Mouse (Mus musculus) heart, adult 2 months (tissue): ENCODE results near the gene Cyp2d12. TPM values are rescaled to one million over a fixed set of nuclear protein-coding genes. Genes with fewer than 3 reads are reported as not detected.
A peak's percentile ranks its signal among the peaks of the same experiment; 100 is the strongest.
"Not testable (repeated sequence)": the region's sequence is repeated elsewhere in the genome, so short reads cannot be mapped to it uniquely, and the experiment has no call there.

Experiments used
- DNase-seq, 2 experiments: peaks; one replicate each; pipeline ENCODE4 v3.0.0; 2021
- H3K27ac ChIP-seq: fragments of 200-600 bp; 2 replicates; pipeline ENCODE4 v1.8.1; 2022
- H3K27me3 ChIP-seq: fragments of 200-500 bp; 2 replicates; pipeline ENCODE4 v1.6.1; 2012; ENCODE audit warnings: mild to moderate bottlenecking, low read length, inconsistent platforms, mixed read lengths; ENCODE audit not compliant: control insufficient read depth, insufficient read depth
- H3K36me3 ChIP-seq: fragments of 200-500 bp; 2 replicates; pipeline ENCODE4 v1.6.1; 2012; ENCODE audit warnings: low read length, inconsistent platforms; ENCODE audit not compliant: control insufficient read depth, insufficient read depth
- H3K4me1 ChIP-seq: fragments of 200-500 bp; 2 replicates; pipeline ENCODE4 v1.6.1; 2011; ENCODE audit warnings: low read length; ENCODE audit not compliant: control insufficient read depth, insufficient read depth
- H3K4me3 ChIP-seq: fragments of 200-600 bp; 2 replicates; pipeline ENCODE4 v1.8.1; 2022
- H3K79me2 ChIP-seq: fragments of 200-500 bp; replicated peaks from 2 replicates; pipeline ENCODE4 v1.6.1; 2012; ENCODE audit warnings: mild to moderate bottlenecking, inconsistent platforms, low read length, moderate library complexity, mixed read lengths; ENCODE audit not compliant: control insufficient read depth, insufficient read depth
- H3K9ac ChIP-seq: fragments of 200-500 bp; 2 replicates; pipeline ENCODE4 v1.6.1; 2012; ENCODE audit warnings: low read depth, mild to moderate bottlenecking, control low read depth, inconsistent platforms, low read length, mixed read lengths
- CTCF ChIP-seq: fragments of 200-600 bp; IDR thresholded peaks from 2 replicates; pipeline ENCODE4 v1.8.1; 2022; ENCODE audit warnings: antibody characterized with exemption, mild to moderate bottlenecking, moderate library complexity
- EP300 ChIP-seq: fragments of 200-500 bp; IDR thresholded peaks from 2 replicates; pipeline ENCODE4 v1.6.1; 2011; ENCODE audit warnings: low read depth, low read length, control low read depth; ENCODE audit not compliant: insufficient read depth
- POLR2A ChIP-seq: fragments of 200-500 bp; IDR thresholded peaks from 2 replicates; pipeline ENCODE4 v1.6.1; 2011; ENCODE audit warnings: mild to moderate bottlenecking, low read depth, low read length, control low read depth; ENCODE audit not compliant: insufficient read depth
- WGBS: fragments of 180-500 bp; shearing (Covaris S2); methylation state at CpG from one replicate; pipeline ENCODE4 v1.1.7; 2018; 5-methylcytosine and 5-hydroxymethylcytosine counted together
- intact Hi-C: fragments of 180-260 bp; cut with DNase I; formaldehyde crosslinking; loops from one replicate; pipeline ENCODE4 v1.15.1; 2025
- long read RNA-seq: library from polyadenylated mRNA; stranded (forward); transcript quantifications from one replicate; pipeline ENCODE4 v2.0.0, GENCODE M21; 2021
- polyA plus RNA-seq: library from polyadenylated mRNA; depleted of rRNA; stranded (reverse); fragments of >200 nt; gene quantifications from 2 replicates; pipeline ENCODE4 v1.2.3, GENCODE M21; 2012; rRNA removed
- total RNA-seq, 2 experiments: library from RNA; stranded (reverse); gene quantifications; 2 replicates each; pipeline ENCODE4 v1.2.3; 2021

Gene Cyp2d12
- total RNA-seq (not detected), polyA plus RNA-seq (not detected in 2 replicates)
- long read RNA-seq: 0 reads

DNA sequence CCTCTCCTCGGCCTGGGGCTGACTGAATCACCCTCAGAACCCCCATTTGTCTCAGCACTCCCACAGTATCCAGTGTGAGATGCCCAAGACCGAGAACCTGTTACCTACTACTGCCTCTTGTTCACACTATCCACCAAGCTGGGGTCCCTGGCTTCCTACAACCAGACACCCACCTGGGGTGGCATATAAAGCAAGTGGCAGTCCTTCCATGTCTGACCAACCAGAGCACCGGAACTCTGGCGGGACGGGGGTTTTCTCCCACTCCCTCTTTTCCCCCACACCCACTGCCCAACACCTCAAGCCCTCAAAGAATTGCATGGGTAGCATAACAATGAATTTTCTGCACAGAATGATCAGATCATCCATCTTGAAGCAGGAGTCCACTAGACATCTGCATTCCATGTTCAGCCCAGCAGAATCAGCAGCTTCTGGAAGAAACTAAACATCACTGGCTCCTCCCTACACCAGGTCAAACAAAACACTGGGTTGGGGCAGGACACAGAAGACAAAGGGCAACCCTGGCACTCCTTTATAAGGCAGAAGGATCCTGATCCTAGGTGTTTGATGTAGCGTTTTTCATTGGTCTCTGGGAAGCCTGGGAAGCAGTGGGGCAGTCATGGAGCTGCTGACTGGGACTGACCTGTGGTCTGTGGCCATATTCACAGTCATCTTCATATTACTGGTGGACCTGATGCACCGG lies at the start of gene Cyp2d12:
TSS of gene Cyp2d12 (plus strand) at position 542 of the 700 bp plus-strand sequence.
- no peaks in the 10 kb centered on the region for H3K79me2 ChIP-seq
- intact Hi-C loops: no loop called here
- 73% methylated on average over 7 of the region's 7 CpGs for WGBS

DNA sequence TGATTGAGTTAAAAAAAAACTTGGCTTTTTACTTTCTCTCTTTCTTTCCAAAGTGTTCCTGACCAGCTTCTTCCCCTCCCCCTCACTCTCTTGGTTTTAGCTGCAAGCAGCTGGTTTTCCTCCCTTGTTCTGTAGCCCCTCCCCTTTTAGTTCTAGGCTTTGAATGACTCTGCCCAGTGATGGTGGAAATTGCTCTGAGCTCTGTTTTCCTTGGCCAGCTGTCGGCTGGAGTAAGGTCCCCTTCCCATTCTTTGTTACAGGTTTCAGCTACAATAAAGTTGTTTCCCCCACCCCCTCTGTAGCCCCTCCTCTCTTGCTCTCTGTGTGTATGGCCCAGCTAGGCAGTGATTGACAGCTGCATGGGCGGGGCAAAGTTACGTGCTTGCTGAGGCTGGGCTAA lies 47.9 kb upstream of the Cyp2d12 start:
- DNase-seq: no peak
- TF ChIP-seq CTCF (no peak), EP300 (no peak), POLR2A (no peak)
- intact Hi-C loops: no loop called here
- Histone ChIP-seq H3K9ac (no peak overlapping the region), H3K27ac (no peak overlapping the region), H3K79me2 (no peaks in the 10 kb centered on the region), H3K27me3 (no peaks in the 10 kb centered on the region), H3K36me3 (no peaks in the 10 kb centered on the region), H3K4me1 (no peaks in the 10 kb centered on the region), H3K4me3 (no peak overlapping the region)
- WGBS: 60% methylated on average over 3 of the region's 3 CpGs

More for the DNA sequence above, at the start of gene Cyp2d12:
- no peak within 1 kb of the TSS for H3K9ac ChIP-seq
- TF ChIP-seq EP300 (no peak), POLR2A (no peak), CTCF (no peak)
- H3K27me3 ChIP-seq: no peaks in the 10 kb centered on the region
- DNase-seq: no peak
- no peak within 1 kb of the TSS for H3K4me3 ChIP-seq
- no peaks in the 10 kb centered on the region for H3K4me1 ChIP-seq
- no peak within 1 kb of the TSS for H3K27ac ChIP-seq
- no peaks in the 10 kb centered on the region for H3K36me3 ChIP-seq

DNA sequence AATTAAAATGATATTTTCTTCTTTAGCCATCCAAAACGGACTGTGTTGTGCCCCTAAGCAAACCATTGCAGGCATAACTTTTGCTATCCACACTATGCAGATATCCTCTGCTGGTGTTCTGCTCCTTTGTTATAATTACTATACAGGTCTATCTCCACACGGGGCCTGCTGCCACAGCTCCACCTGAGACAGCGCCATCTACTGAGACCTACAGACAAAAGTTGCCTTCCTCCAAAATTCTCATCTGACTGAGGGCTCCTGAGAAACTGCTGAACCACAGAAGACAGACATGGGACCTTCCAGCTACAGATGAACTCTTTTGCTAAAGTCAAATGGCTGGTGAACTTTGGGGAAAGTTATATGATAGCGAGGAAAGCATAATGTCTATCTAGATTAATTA lies 47.1 kb upstream of the Cyp2d12 start:
- 0 out of 2 replicates have a peak, but pooled peaks have one; percentile 12 for TF ChIP-seq CTCF
- DNase-seq, H3K4me1 ChIP-seq, H3K79me2 ChIP-seq, H3K4me3 ChIP-seq, H3K27me3 ChIP-seq, intact Hi-C loops, H3K36me3 ChIP-seq, H3K9ac ChIP-seq, H3K27ac ChIP-seq: not testable (repeated sequence)
- WGBS: 43% methylated on average over 4 of the region's 4 CpGs

DNA sequence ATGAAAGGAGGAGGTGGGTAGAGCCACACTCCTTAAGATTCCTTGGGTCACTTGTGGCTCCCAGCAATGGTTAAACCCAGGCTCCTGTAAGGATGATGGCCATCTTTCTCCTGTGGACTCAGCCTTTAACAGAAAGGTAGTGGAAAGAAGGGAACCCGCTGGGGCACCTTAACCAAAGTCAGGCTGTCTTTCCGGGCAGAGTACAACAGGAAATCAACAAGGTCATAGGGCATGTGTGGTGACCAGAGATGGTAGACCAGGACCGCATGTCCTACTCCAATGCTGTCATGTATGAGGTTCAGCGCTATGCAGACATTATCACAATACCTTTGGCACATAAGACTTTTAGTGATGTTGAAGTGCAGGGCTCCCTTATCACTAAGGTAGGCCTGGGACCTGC lies 45.4 kb upstream of the Cyp2d12 start:
- intact Hi-C loops, DNase-seq, H3K4me3 ChIP-seq, H3K36me3 ChIP-seq, H3K27me3 ChIP-seq, H3K79me2 ChIP-seq, H3K27ac ChIP-seq, H3K4me1 ChIP-seq, H3K9ac ChIP-seq: not testable (repeated sequence)
- WGBS: 60% methylated on average over 4 of the region's 4 CpGs

DNA sequence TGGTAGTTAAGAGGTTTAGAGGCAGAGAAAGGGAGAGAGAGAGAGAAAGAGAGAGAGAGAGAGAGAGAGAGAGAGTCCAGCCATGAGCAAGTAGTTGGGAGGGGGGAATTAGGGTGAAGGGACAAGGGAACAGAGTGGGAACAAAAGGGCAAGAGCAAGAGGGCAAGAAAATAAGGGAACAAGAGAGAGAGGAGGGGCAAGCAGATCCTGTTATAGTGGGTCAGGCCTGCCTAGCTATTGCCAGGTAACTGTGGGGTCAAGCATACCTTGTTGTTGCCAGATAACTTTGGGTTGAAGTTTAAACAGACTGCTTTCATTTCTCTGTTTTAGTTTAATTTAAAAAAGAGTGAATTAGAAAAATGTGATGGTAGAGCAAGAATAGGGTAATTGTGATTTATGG lies 44.4 kb upstream of the Cyp2d12 start:
- H3K36me3 ChIP-seq, H3K9ac ChIP-seq, H3K27ac ChIP-seq, H3K4me1 ChIP-seq, H3K27me3 ChIP-seq, intact Hi-C loops, H3K79me2 ChIP-seq, H3K4me3 ChIP-seq, DNase-seq: not testable (repeated sequence)

DNA sequence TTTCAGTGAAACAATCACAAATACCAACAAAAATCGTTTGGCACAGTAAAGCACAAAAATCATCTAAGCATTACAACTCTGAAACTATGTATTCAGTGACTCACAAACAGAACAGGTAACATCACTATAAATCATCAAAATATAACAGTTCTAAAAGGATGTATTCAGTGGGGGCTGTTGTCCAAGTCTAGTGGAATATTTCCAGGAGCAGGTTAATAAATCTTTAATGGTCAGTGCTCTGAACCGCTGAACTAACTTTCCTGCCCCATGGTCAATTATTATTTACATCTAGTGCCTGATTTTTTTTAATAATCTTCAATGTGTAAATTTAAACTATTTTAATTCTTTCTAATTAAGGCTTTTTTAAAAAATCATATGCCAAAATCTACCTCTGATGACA lies 42.8 kb upstream of the Cyp2d12 start:
- H3K9ac ChIP-seq, intact Hi-C loops, H3K4me1 ChIP-seq, DNase-seq, H3K79me2 ChIP-seq, H3K27ac ChIP-seq, H3K36me3 ChIP-seq, H3K4me3 ChIP-seq, H3K27me3 ChIP-seq: not testable (repeated sequence)
- 57% methylated on average over 2 of the region's 2 CpGs for WGBS

DNA sequence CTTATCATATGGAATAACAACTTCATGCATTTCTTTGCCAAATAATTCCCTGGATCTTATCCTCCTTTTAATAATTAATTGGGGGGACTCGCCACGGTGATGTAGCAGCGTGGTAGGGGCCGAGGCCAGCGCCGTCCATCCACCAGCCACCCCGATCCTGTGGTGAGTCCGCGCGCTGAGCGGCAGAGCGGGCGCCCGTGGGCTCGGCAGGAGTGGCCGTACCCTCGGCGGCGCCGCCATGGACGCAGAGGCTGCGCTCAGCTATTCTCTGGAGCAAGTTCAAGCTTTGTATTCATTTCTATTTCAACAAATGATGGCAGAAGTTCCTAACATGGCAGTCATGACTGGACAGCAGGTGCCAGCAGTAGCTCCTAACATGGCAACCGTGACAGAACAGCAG lies 38.7 kb upstream of the Cyp2d12 start:
- H3K27me3 ChIP-seq, DNase-seq, intact Hi-C loops, H3K4me1 ChIP-seq, H3K79me2 ChIP-seq, H3K9ac ChIP-seq, H3K4me3 ChIP-seq, H3K36me3 ChIP-seq, H3K27ac ChIP-seq: not testable (repeated sequence)
- WGBS: 84% methylated on average over 23 of the region's 23 CpGs

DNA sequence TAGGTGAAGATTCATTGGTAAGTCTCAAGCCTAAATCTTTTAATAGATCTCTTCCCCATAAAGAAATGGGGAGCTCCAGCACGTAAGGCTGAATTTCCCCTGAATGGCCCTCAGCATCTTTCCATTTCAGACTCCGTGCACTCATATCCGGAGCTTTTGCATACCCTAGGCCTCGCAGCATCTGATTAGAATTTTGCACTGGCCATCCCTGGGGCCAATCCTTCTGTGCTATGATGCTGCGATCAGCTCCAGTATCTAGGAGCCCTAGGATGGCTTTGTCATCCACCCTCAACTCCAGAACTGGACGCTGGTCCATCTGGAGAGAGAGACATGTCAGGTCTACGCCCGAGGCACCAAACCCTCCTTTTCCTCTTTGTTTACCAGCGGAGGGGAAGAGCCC lies 27.5 kb upstream of the Cyp2d12 start:
- DNase-seq: not testable (repeated sequence)
- 78% methylated on average over 7 of the region's 9 CpGs for WGBS

DNA sequence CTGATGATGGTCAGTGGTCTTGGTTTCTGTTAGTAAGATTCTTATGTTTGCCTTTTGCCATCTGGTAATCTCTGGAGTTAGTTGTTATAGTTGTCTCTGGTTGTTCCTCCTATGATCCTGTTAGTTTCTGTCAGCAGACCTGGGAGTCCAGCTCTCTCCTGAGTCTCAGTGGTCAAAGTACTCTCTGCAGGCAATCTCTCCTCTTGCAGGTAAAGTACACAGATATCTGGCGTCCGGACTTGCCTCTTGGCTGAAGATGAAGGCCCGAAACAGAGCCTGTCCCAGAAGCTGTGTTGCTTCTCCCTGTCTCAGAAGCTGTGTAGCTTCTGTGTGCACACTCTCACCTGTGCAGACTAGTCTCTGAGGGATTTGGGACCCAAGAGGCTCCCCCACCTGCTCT lies 22.2 kb upstream of the Cyp2d12 start:
- DNase-seq, H3K4me3 ChIP-seq, H3K79me2 ChIP-seq, H3K4me1 ChIP-seq, H3K36me3 ChIP-seq, intact Hi-C loops, H3K27me3 ChIP-seq, H3K9ac ChIP-seq, H3K27ac ChIP-seq: not testable (repeated sequence)
- 90% methylated on average over 3 of the region's 3 CpGs for WGBS

More for the DNA sequence above, 27.5 kb upstream of the Cyp2d12 start:
- H3K36me3 ChIP-seq, H3K4me3 ChIP-seq, H3K27ac ChIP-seq, H3K27me3 ChIP-seq, H3K4me1 ChIP-seq, H3K9ac ChIP-seq, H3K79me2 ChIP-seq, intact Hi-C loops: not testable (repeated sequence)
